Mouse (Mus musculus): ENCODE measurements around the gene Med15.

GRCm38 (mm10) chr16:17665568-17665967, 67.1 kb downstream of the Med15 start:
- TF ChIP-seq POLR2A (IDR thresholded peaks at IDR 0.05; ENCODE audit: borderline replicate concordance, extremely low read depth, low read depth, low read length) (no peak), CTCF (IDR thresholded peaks at IDR 0.05; ENCODE audit: insufficient read depth, low read length) (no peak)
